In the genomic region with DNA sequence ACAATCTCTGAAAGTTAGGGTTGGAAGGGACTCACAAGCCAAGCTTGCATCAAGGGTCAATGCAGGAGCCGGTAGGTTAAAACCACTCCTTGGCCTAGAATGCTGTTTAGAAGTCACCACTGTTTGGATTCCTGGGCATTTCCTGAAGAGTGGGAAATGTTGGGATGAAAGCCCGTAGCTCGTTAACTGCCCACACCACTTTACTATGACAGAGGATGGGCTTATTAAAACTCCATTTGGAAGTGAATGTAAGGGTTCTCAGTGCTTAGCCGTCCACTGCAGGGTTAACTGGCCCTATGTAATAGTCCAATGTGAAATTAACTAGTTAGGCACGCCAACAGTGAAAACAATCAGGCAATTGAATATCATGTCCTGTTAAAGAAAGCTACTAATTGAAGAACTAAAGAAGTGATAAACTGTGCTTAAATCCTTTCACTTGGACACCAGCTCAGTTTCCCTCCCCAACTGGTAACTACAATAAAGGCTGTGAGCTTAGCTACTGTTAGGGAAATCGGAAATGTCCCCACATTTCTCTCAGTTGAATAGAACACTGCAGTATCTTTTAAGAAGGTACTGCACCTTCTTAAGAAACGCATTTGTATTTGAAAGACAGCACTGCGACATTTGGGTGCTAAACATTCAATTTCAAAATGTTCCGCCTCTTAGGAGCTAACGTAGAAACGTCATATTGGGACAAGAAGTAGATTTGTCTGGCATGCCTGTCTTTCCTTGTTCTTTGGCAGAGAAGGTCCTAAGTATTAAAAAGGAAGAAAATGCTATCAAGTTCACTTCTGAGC, we compare ENCODE assay signal across 8 mouse cellular contexts. TPM values are rescaled to one million over a fixed set of nuclear protein-coding genes. Genes with fewer than 3 reads are reported as not detected.
A peak's percentile ranks its signal among the peaks of the same experiment; 100 is the strongest.
DNase-seq lines count a peak whose midpoint lies in the region; ATAC-seq and TF ChIP-seq lines count a peak whose summit lies in the region.

No protein-coding gene starts in this region.

- intact Hi-C loops in left cerebral cortex, adult 2 months (cut with DNase I): loop anchor here (5.0 kb wide), 1 partner anchor 97 kb away; no protein-coding TSS in a partner anchor
- intact Hi-C loops in left cerebral cortex, postnatal 14 days (cut with DNase I): no loop called here
- intact Hi-C loops in gastrocnemius, postnatal 14 days (cut with DNase I; ENCODE audit: low total_unique reads): no loop called here

- H3K4me1 ChIP-seq in embryonic facial prominence, embryonic 15.5 days: peaks cover 5% of the 10 kb centered on the region; the same call in 1 of the 2 replicates
- no peaks in the 10 kb centered on the region; the same call in 1 of the 2 replicates for H3K4me1 ChIP-seq in intestine, embryonic 14.5 days (replicated peaks; ENCODE audit: control insufficient read depth, insufficient read depth, low read length)
- no peaks in the 10 kb centered on the region for H3K4me1 ChIP-seq in midbrain, postnatal 0 days (ENCODE audit: insufficient read depth, low read length)

- H3K9me3 ChIP-seq in embryonic facial prominence, embryonic 15.5 days (replicated peaks): no peaks in the 10 kb centered on the region
- H3K9me3 ChIP-seq in intestine, embryonic 14.5 days (ENCODE audit: control insufficient read depth, low read length): no peaks in the 10 kb centered on the region
- H3K9me3 ChIP-seq in midbrain, postnatal 0 days (ENCODE audit: low read length): no peaks in the 10 kb centered on the region

- H3K4me3 ChIP-seq in left cerebral cortex, adult 2 months: peak overlapping the region; percentile 59
- H3K4me3 ChIP-seq in embryonic facial prominence, embryonic 15.5 days (replicated peaks): peak overlapping the region; percentile 53
- peak overlapping the region; percentile 60 for H3K4me3 ChIP-seq in intestine, embryonic 14.5 days (ENCODE audit: low read depth, low read length)
- peak overlapping the region; percentile 49 for H3K4me3 ChIP-seq in midbrain, postnatal 0 days (ENCODE audit: low read depth, low read length)

- H3K27me3 ChIP-seq in embryonic facial prominence, embryonic 15.5 days: no peaks in the 10 kb centered on the region
- no peaks in the 10 kb centered on the region for H3K27me3 ChIP-seq in intestine, embryonic 14.5 days (replicated peaks; ENCODE audit: control insufficient read depth, insufficient read depth, low read length)
- peaks cover 13% of the 10 kb centered on the region for H3K27me3 ChIP-seq in midbrain, postnatal 0 days (ENCODE audit: insufficient read depth, low read length)

- no peaks in the 10 kb centered on the region for H3K36me3 ChIP-seq in embryonic facial prominence, embryonic 15.5 days
- 0 out of 2 replicates have a peak, but pooled peaks cover 3% of the 10 kb centered on the region for H3K36me3 ChIP-seq in intestine, embryonic 14.5 days (ENCODE audit: control insufficient read depth, insufficient read depth, low read length)
- no peaks in the 10 kb centered on the region for H3K36me3 ChIP-seq in midbrain, postnatal 0 days (ENCODE audit: insufficient read depth, low read length)

- TF ChIP-seq CTCF in left cerebral cortex, adult 2 months (IDR thresholded peaks at IDR 0.05): no peak
- TF ChIP-seq CTCF in midbrain, postnatal 0 days (IDR thresholded peaks at IDR 0.05): no peak

- peak overlapping the region; percentile 39; the same call in 1 of the 2 replicates for H3K9ac ChIP-seq in embryonic facial prominence, embryonic 15.5 days
- H3K9ac ChIP-seq in intestine, embryonic 14.5 days (ENCODE audit: low read length): peak overlapping the region; percentile 64
- no peak overlapping the region for H3K9ac ChIP-seq in midbrain, postnatal 0 days (replicated peaks; ENCODE audit: low read length, poor library complexity, severe bottlenecking)

- DNase-seq in left cerebral cortex, adult 2 months (ENCODE audit: extremely low spot score in 1 of 2, low spot score in 2 of 2): no peak
- DNase-seq in left cerebral cortex, postnatal 14 days (ENCODE audit: low spot score in 2 of 2): no peak
- no peak for DNase-seq in intestine, embryonic 14.5 days (ENCODE audit: low spot score)
- no peak for DNase-seq in midbrain, postnatal 0 days (ENCODE audit: low spot score)
- DNase-seq in cerebellum, adult 11 months: no peak
- no peak for DNase-seq in gastrocnemius, postnatal 14 days
- DNase-seq in ovary, postnatal 10 days (ENCODE audit: low spot score): no peak

- no peak for ATAC-seq in embryonic facial prominence, embryonic 15.5 days (ENCODE audit: insufficient number of reproducible peaks, low FRiP score, low TSS enrichment, low read depth)
- ATAC-seq in intestine, embryonic 14.5 days (replicated peaks; ENCODE audit: low FRiP score, low TSS enrichment, low read depth): no peak
- no peak for ATAC-seq in midbrain, postnatal 0 days (ENCODE audit: low FRiP score)

- H3K4me2 ChIP-seq in embryonic facial prominence, embryonic 15.5 days (replicated peaks): peak overlapping the region; percentile 93
- H3K4me2 ChIP-seq in intestine, embryonic 14.5 days (ENCODE audit: low read length): peak overlapping the region; percentile 84
- H3K4me2 ChIP-seq in midbrain, postnatal 0 days (ENCODE audit: low read depth, low read length, poor library complexity, severe bottlenecking): peak overlapping the region; percentile 94

- H3K27ac ChIP-seq in left cerebral cortex, adult 2 months: peak overlapping the region; percentile 71
- 0 out of 2 replicates have a peak overlapping the region, but pooled peaks have one; percentile 40 for H3K27ac ChIP-seq in embryonic facial prominence, embryonic 15.5 days (replicated peaks)
- H3K27ac ChIP-seq in intestine, embryonic 14.5 days (ENCODE audit: low read depth): peak overlapping the region; percentile 83; the same call in 1 of the 2 replicates
- no peak overlapping the region for H3K27ac ChIP-seq in midbrain, postnatal 0 days (ENCODE audit: low read depth, low read length)

- 38% methylated on average over 11 of the region's 11 CpGs for WGBS in embryonic facial prominence, embryonic 15.5 days
- 45% methylated on average over 11 of the region's 11 CpGs for WGBS in intestine, embryonic 14.5 days
- WGBS in midbrain, postnatal 0 days: 36% methylated on average over 11 of the region's 11 CpGs

RNA-seq across cellular contexts. Expression of gene Gm49395, which starts 1.1 kb away (rescaled TPM):
- 1 to 10 TPM; 1.5 to 2.0 TPM for total RNA-seq in left cerebral cortex, adult 2 months (2021)
- 1 to 10 TPM; 3.7 to 4.1 TPM for total RNA-seq in left cerebral cortex, postnatal 14 days (2021)
- 3.4 and 5.0 TPM in 2 replicates for polyA plus RNA-seq in embryonic facial prominence, embryonic 15.5 days (2015; fragmentation: Nextera tagmentation; extraction: Ambion mirVana)
- polyA plus RNA-seq in intestine, embryonic 14.5 days (2014; fragmentation: Nextera tagmentation; extraction: Ambion mirVana): 6.7 and 7.1 TPM in 2 replicates
- total RNA-seq in midbrain, postnatal 0 days (2014; rRNA removed): 3.1 TPM in 1 of 2 replicates, not detected in the other
- 3.4 TPM in 2 replicates for polyA plus RNA-seq in midbrain, postnatal 0 days (2015; fragmentation: Nextera tagmentation; extraction: Ambion mirVana)
- 1 to 10 TPM; 3.0 to 4.6 TPM for total RNA-seq in gastrocnemius, postnatal 14 days (2021)

RNA-seq across cellular contexts. Expression of gene Itga1, which starts 1.2 kb away (rescaled TPM):
- total RNA-seq in left cerebral cortex, adult 2 months (2021): 1 to 10 TPM; 5.8 to 7.1 TPM
- 10 to 100 TPM; 11.2 to 14.5 TPM for total RNA-seq in left cerebral cortex, postnatal 14 days (2021)
- 8.1 TPM in 2 replicates for polyA plus RNA-seq in embryonic facial prominence, embryonic 15.5 days (2015; fragmentation: Nextera tagmentation; extraction: Ambion mirVana)
- 23.3 and 24.6 TPM in 2 replicates for polyA plus RNA-seq in intestine, embryonic 14.5 days (2014; fragmentation: Nextera tagmentation; extraction: Ambion mirVana)
- 8.5 and 8.7 TPM in 2 replicates for total RNA-seq in midbrain, postnatal 0 days (2014; rRNA removed)
- polyA plus RNA-seq in midbrain, postnatal 0 days (2015; fragmentation: Nextera tagmentation; extraction: Ambion mirVana): 3.0 and 3.6 TPM in 2 replicates
- total RNA-seq in gastrocnemius, postnatal 14 days (2021): 10 to 100 TPM; 26.1 to 28.0 TPM

RNA-seq across cellular contexts. Expression of gene Pelo, which starts 10.6 kb away (rescaled TPM):
- total RNA-seq in left cerebral cortex, adult 2 months (2021): 10 to 100 TPM; 19.5 to 24.1 TPM
- total RNA-seq in left cerebral cortex, postnatal 14 days (2021): 10 to 100 TPM; 19.3 to 23.5 TPM
- polyA plus RNA-seq in embryonic facial prominence, embryonic 15.5 days (2015; fragmentation: Nextera tagmentation; extraction: Ambion mirVana): 5.6 and 6.8 TPM in 2 replicates
- polyA plus RNA-seq in intestine, embryonic 14.5 days (2014; fragmentation: Nextera tagmentation; extraction: Ambion mirVana): 6.3 and 7.2 TPM in 2 replicates
- 5.7 and 14.1 TPM in 2 replicates for total RNA-seq in midbrain, postnatal 0 days (2014; rRNA removed)
- 6.0 and 7.0 TPM in 2 replicates for polyA plus RNA-seq in midbrain, postnatal 0 days (2015; fragmentation: Nextera tagmentation; extraction: Ambion mirVana)
- total RNA-seq in gastrocnemius, postnatal 14 days (2021): 10 to 100 TPM; 10.1 to 12.2 TPM
